In genomic region chr13:111904616-111905212, GRCm38 (mm10) we compare ENCODE assay signal across 8 mouse cellular contexts.
DNase-seq lines count a peak whose midpoint lies in the region; ATAC-seq lines count a peak whose summit lies in the region.

No protein-coding gene starts in this region.

- peak overlapping the region; percentile 24 for H3K4me3 ChIP-seq in megakaryocyte, embryonic 14.5 days (replicated peaks)
- no peak overlapping the region for H3K4me3 ChIP-seq in embryonic facial prominence, embryonic 11.5 days (ENCODE audit: low read depth, low read length)
- H3K4me3 ChIP-seq in neural tube, embryonic 12.5 days, result no peak overlapping the region

- H3K27ac ChIP-seq in embryonic facial prominence, embryonic 11.5 days (replicated peaks; ENCODE audit: low read depth, low read length), result no peak overlapping the region; the same call in 1 of the 2 replicates
- H3K27ac ChIP-seq in neural tube, embryonic 12.5 days, result 0 out of 2 replicates have a peak overlapping the region, but pooled peaks have one; percentile 27

- intact Hi-C loops in heart, postnatal 36 days (cut with DNase I), result loop anchor here (5.0 kb wide), 1 partner anchor 97 kb away; the partner anchor contains the start of gene Map3k1
- intact Hi-C loops in left cerebral cortex, postnatal 14 days (cut with DNase I), result loop anchor here (5.0 kb wide), 2 partner anchors 97 to 283 kb away; partner anchors contain the start of gene Map3k1

- H3K9me3 ChIP-seq in megakaryocyte, embryonic 14.5 days, result no peaks in the 10 kb centered on the region
- no peaks in the 10 kb centered on the region for H3K9me3 ChIP-seq in embryonic facial prominence, embryonic 11.5 days (replicated peaks; ENCODE audit: control insufficient read depth, low read length)
- no peaks in the 10 kb centered on the region for H3K9me3 ChIP-seq in neural tube, embryonic 12.5 days

- 18% methylated on average over 15 of the region's 17 CpGs for WGBS in embryonic facial prominence, embryonic 11.5 days
- WGBS in neural tube, embryonic 12.5 days, result 25% methylated on average over 16 of the region's 17 CpGs

- H3K36me3 ChIP-seq in megakaryocyte, embryonic 14.5 days (replicated peaks; ENCODE audit: low read length), result no peaks in the 10 kb centered on the region
- H3K36me3 ChIP-seq in embryonic facial prominence, embryonic 11.5 days (replicated peaks; ENCODE audit: control insufficient read depth, insufficient read depth, low read depth, low read length), result no peaks in the 10 kb centered on the region
- no peaks in the 10 kb centered on the region for H3K36me3 ChIP-seq in neural tube, embryonic 12.5 days

- no peak overlapping the region for H3K9ac ChIP-seq in embryonic facial prominence, embryonic 11.5 days (replicated peaks; ENCODE audit: low read length)
- H3K9ac ChIP-seq in neural tube, embryonic 12.5 days, result no peak overlapping the region

- DNase-seq in embryonic facial prominence, embryonic 11.5 days (ENCODE audit: low spot score), result peak; percentile 51
- peak; percentile 9 to 22 for DNase-seq in heart, postnatal 36 days
- peak; percentile 79 to 89 for DNase-seq in left cerebral cortex, postnatal 14 days (ENCODE audit: low spot score in 2 of 2)
- DNase-seq in ovary, adult 18-20 months (ENCODE audit: low spot score), result no peak
- DNase-seq in T-cell, adult 2 months (ENCODE audit: low spot score), result no peak

- H3K27me3 ChIP-seq in megakaryocyte, embryonic 14.5 days (replicated peaks), result no peaks in the 10 kb centered on the region
- no peaks in the 10 kb centered on the region for H3K27me3 ChIP-seq in embryonic facial prominence, embryonic 11.5 days (ENCODE audit: control insufficient read depth, insufficient read depth, low read length)
- no peaks in the 10 kb centered on the region for H3K27me3 ChIP-seq in neural tube, embryonic 12.5 days (replicated peaks)

- H3K4me2 ChIP-seq in embryonic facial prominence, embryonic 11.5 days (ENCODE audit: low read depth, low read length), result 0 out of 2 replicates have a peak overlapping the region, but pooled peaks have one; percentile 2
- peak overlapping the region; percentile 47 for H3K4me2 ChIP-seq in neural tube, embryonic 12.5 days (replicated peaks)

- peaks cover 12% of the 10 kb centered on the region for H3K4me1 ChIP-seq in megakaryocyte, embryonic 14.5 days
- no peaks in the 10 kb centered on the region for H3K4me1 ChIP-seq in embryonic facial prominence, embryonic 11.5 days (ENCODE audit: control insufficient read depth, insufficient read depth, low read length)
- peaks cover 9% of the 10 kb centered on the region for H3K4me1 ChIP-seq in neural tube, embryonic 12.5 days

- no peak for ATAC-seq in megakaryocyte, adult 5-6 weeks (ENCODE audit: poor library complexity, severe bottlenecking)
- ATAC-seq in embryonic facial prominence, embryonic 11.5 days (replicated peaks; ENCODE audit: insufficient number of reproducible peaks, low FRiP score, low TSS enrichment, low read depth), result no peak
- ATAC-seq in neural tube, embryonic 12.5 days (ENCODE audit: low FRiP score, low read depth), result peak; percentile 81

Comparison
In these comparisons a context has a peak if more than half of its experiments do, and no peak if none do; other contexts are left out.
1. DNase-seq: peak in embryonic facial prominence, embryonic 11.5 days (single experiment), heart, postnatal 36 days (2 of 2) and left cerebral cortex, postnatal 14 days (2 of 2); none in ovary, adult 18-20 months (single experiment) and T-cell, adult 2 months (single experiment).